Mouse (Mus musculus): ENCODE measurements around the gene Ing1.

GRCm38 (mm10) chr8:11550281-11550948 is 5.0 kb upstream of the Ing1 start, which contains the start of gene Cars2:
- TF ChIP-seq POLR2A (IDR thresholded peaks at IDR 0.05; ENCODE audit: extremely low read depth, insufficient read depth, low read length) (peak; percentile 63), CTCF (IDR thresholded peaks at IDR 0.05; ENCODE audit: extremely low read depth, insufficient read depth, low read length) (no peak)
